Mouse (Mus musculus): ENCODE data around the gene Esyt1. TPM values are rescaled to one million over a fixed set of nuclear protein-coding genes. Genes with fewer than 3 reads are reported as not detected.

Esyt1 gene
- polyA plus RNA-seq, 1 experiment from 2014 or later: 17.8 TPM

- Histone ChIP-seq H3K4me2 (ENCODE audit: low read length) (peak overlapping the region; percentile 71), H3K4me3 (ENCODE audit: control insufficient read depth in 1 of 2, insufficient read depth in 1 of 2, low read depth in 1 of 2, low read length in 2 of 2) (peak overlapping the region; percentile 65 to 79; a peak in 3 of 4 replicates), H3K9ac (ENCODE audit: low read length) (peak overlapping the region; percentile 79), H3K27me3 (ENCODE audit: control insufficient read depth, insufficient read depth, low read length) (no peaks in the 10 kb centered on the region), H3K36me3 (ENCODE audit: control insufficient read depth, insufficient read depth, low read length) (peaks cover 40% of the 10 kb centered on the region), H3K9me3 (ENCODE audit: control insufficient read depth, low read length) (no peaks in the 10 kb centered on the region), H3K27ac (replicated peaks in 1 of 2; ENCODE audit: control insufficient read depth in 1 of 2, insufficient read depth in 1 of 2, low read depth in 2 of 2, low read length in 2 of 2) (peak overlapping the region in 1 of 2 experiments; percentile 91; a peak in 3 of 4 replicates), H3K4me1 (ENCODE audit: control insufficient read depth in 2 of 2, insufficient read depth in 2 of 2, low read length in 2 of 2) (peaks cover 2 to 14% of the 10 kb centered on the region in 2 experiments)
- ATAC-seq (ENCODE audit: insufficient number of reproducible peaks, insufficient read depth, low FRiP score, low read depth): no peak
- 9% methylated on average over 4 of the region's 4 CpGs for WGBS
Observed at GRCm38 (mm10) chr10:128546361-128546760, 20.7 kb upstream of the Esyt1 start.

- peaks cover 2 to 14% of the 10 kb centered on the region in 2 experiments for H3K4me1 ChIP-seq (ENCODE audit: control insufficient read depth in 2 of 2, insufficient read depth in 2 of 2, low read length in 2 of 2)
- H3K4me2 ChIP-seq (ENCODE audit: low read length): no peak overlapping the region
- ATAC-seq (ENCODE audit: insufficient number of reproducible peaks, insufficient read depth, low FRiP score, low read depth): no peak
- H3K4me3 ChIP-seq (ENCODE audit: control insufficient read depth in 1 of 2, insufficient read depth in 1 of 2, low read depth in 1 of 2, low read length in 2 of 2): no peak overlapping the region
- peaks cover 40% of the 10 kb centered on the region for H3K36me3 ChIP-seq (ENCODE audit: control insufficient read depth, insufficient read depth, low read length)
- 0 out of 4 replicates have a peak overlapping the region, but pooled peaks of 1 of the 2 experiments have one; percentile 91 for H3K27ac ChIP-seq (replicated peaks in 1 of 2; ENCODE audit: control insufficient read depth in 1 of 2, insufficient read depth in 1 of 2, low read depth in 2 of 2, low read length in 2 of 2)
- H3K9me3 ChIP-seq (ENCODE audit: control insufficient read depth, low read length): no peaks in the 10 kb centered on the region
- H3K9ac ChIP-seq (ENCODE audit: low read length): peak overlapping the region; percentile 79; the same call in 1 of the 2 replicates
- H3K27me3 ChIP-seq (ENCODE audit: control insufficient read depth, insufficient read depth, low read length): no peaks in the 10 kb centered on the region
- 84% methylated on average over 3 of the region's 3 CpGs for WGBS
Observed at GRCm38 (mm10) chr10:128545570-128545898, 19.9 kb upstream of the Esyt1 start.

DNA sequence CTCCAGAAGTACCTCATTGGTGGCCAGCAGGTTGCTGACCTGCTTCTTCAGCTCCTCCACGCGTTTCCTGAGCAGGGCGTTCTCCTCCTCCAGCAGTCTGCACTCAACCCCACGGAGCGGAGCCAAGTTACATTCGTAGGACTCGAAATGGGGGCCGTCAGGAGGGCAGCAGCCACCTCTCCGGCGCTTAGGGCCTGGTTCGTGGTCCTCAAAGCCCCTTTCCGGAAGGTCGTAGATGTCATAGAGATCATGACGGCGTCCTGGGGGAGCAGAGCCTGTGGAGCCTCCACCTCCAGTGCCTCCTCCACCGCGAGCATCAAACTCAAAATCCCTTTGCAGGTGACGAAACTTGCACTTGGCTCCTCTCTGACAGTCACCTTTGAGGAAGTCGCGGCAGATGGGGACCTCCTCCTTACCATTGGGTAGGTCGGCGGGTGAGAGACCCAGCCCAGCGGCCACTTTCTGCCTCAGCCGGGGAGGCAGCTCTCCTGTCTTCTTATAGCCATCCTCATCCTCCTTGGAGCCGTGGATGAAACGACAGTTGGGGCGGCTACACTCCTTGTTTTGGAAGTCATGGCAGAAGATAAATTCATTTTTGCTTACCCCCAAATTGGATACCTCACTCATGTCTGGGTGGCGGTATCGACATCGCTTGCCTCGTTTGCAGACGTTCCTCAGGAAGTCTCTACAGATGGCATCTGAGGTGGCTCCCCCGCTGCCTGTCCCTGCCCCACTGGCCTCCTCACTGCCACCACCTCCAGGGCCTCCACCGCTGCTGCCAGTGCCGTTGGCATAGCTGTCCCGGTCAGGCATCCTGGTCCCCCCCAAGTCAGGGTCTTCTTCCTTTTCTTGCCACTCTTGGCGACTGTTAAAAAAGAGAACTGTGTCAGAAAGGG is 19.3 kb upstream of the Esyt1 start:
- Histone ChIP-seq H3K27me3 (ENCODE audit: control insufficient read depth, insufficient read depth, low read length) (no peaks in the 10 kb centered on the region), H3K36me3 (ENCODE audit: control insufficient read depth, insufficient read depth, low read length) (peaks cover 40% of the 10 kb centered on the region), H3K9ac (ENCODE audit: low read length) (0 out of 2 replicates have a peak overlapping the region, but pooled peaks have one; percentile 12), H3K27ac (replicated peaks in 1 of 2; ENCODE audit: control insufficient read depth in 1 of 2, insufficient read depth in 1 of 2, low read depth in 2 of 2, low read length in 2 of 2) (no peak overlapping the region), H3K4me1 (ENCODE audit: control insufficient read depth in 2 of 2, insufficient read depth in 2 of 2, low read length in 2 of 2) (peaks cover 2 to 14% of the 10 kb centered on the region in 2 experiments), H3K4me2 (ENCODE audit: low read length) (no peak overlapping the region), H3K9me3 (ENCODE audit: control insufficient read depth, low read length) (no peaks in the 10 kb centered on the region), H3K4me3 (ENCODE audit: control insufficient read depth in 1 of 2, insufficient read depth in 1 of 2, low read depth in 1 of 2, low read length in 2 of 2) (no peak overlapping the region)
- WGBS: 92% methylated on average over 37 of the region's 37 CpGs
- no peak for ATAC-seq (ENCODE audit: insufficient number of reproducible peaks, insufficient read depth, low FRiP score, low read depth)

GRCm38 (mm10) chr10:128544151-128544657 is 18.5 kb upstream of the Esyt1 start:
- H3K36me3 ChIP-seq (ENCODE audit: control insufficient read depth, insufficient read depth, low read length): peaks cover 40% of the 10 kb centered on the region
- no peak overlapping the region for H3K9ac ChIP-seq (ENCODE audit: low read length)
- 92% methylated on average over 15 of the region's 15 CpGs for WGBS
- no peaks in the 10 kb centered on the region for H3K9me3 ChIP-seq (ENCODE audit: control insufficient read depth, low read length)
- ATAC-seq (ENCODE audit: insufficient number of reproducible peaks, insufficient read depth, low FRiP score, low read depth): no peak
- no peak overlapping the region for H3K4me3 ChIP-seq (ENCODE audit: control insufficient read depth in 1 of 2, insufficient read depth in 1 of 2, low read depth in 1 of 2, low read length in 2 of 2)
- H3K27ac ChIP-seq (replicated peaks in 1 of 2; ENCODE audit: control insufficient read depth in 1 of 2, insufficient read depth in 1 of 2, low read depth in 2 of 2, low read length in 2 of 2): no peak overlapping the region
- peaks cover 0 to 14% of the 10 kb centered on the region in 2 experiments; a peak in 3 of 4 replicates for H3K4me1 ChIP-seq (ENCODE audit: control insufficient read depth in 2 of 2, insufficient read depth in 2 of 2, low read length in 2 of 2)
- no peaks in the 10 kb centered on the region for H3K27me3 ChIP-seq (ENCODE audit: control insufficient read depth, insufficient read depth, low read length)
- H3K4me2 ChIP-seq (ENCODE audit: low read length): no peak overlapping the region

DNA sequence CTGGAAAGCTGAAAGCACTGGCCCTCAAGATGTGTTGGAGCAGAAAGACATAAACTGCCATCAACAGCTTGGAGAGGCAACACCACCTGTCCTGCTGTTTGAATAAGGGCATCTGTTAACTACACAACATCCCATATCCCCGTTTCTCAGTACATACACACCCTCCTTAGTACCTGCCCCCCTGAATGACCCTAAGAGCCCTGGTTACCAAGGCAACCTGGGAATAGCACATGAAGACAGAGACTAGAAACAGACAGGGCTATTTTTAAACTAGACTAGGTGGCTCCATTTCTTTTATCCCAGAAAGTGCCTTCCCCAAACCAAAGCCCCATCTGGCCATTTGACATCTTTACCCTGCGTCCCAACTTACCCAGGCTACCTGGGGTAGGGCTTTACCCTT is 17.4 kb upstream of the Esyt1 start:
- no peaks in the 10 kb centered on the region for H3K9me3 ChIP-seq (ENCODE audit: control insufficient read depth, low read length)
- peaks cover 40% of the 10 kb centered on the region for H3K36me3 ChIP-seq (ENCODE audit: control insufficient read depth, insufficient read depth, low read length)
- H3K9ac ChIP-seq (ENCODE audit: low read length): no peak overlapping the region
- H3K4me3 ChIP-seq (ENCODE audit: control insufficient read depth in 1 of 2, insufficient read depth in 1 of 2, low read depth in 1 of 2, low read length in 2 of 2): no peak overlapping the region
- H3K27ac ChIP-seq (replicated peaks in 1 of 2; ENCODE audit: control insufficient read depth in 1 of 2, insufficient read depth in 1 of 2, low read depth in 2 of 2, low read length in 2 of 2): no peak overlapping the region
- no peak for ATAC-seq (ENCODE audit: insufficient number of reproducible peaks, insufficient read depth, low FRiP score, low read depth)
- peaks cover 0 to 14% of the 10 kb centered on the region in 2 experiments; a peak in 3 of 4 replicates for H3K4me1 ChIP-seq (ENCODE audit: control insufficient read depth in 2 of 2, insufficient read depth in 2 of 2, low read length in 2 of 2)
- no peak overlapping the region for H3K4me2 ChIP-seq (ENCODE audit: low read length)
- WGBS: 50% methylated on average over 2 of the region's 2 CpGs
- H3K27me3 ChIP-seq (ENCODE audit: control insufficient read depth, insufficient read depth, low read length): no peaks in the 10 kb centered on the region

GRCm38 (mm10) chr10:128538340-128538870 is 12.7 kb upstream of the Esyt1 start:
- Histone ChIP-seq H3K27ac (replicated peaks in 1 of 2; ENCODE audit: control insufficient read depth in 1 of 2, insufficient read depth in 1 of 2, low read depth in 2 of 2, low read length in 2 of 2) (no peak overlapping the region), H3K4me3 (ENCODE audit: control insufficient read depth in 1 of 2, insufficient read depth in 1 of 2, low read depth in 1 of 2, low read length in 2 of 2) (no peak overlapping the region), H3K36me3 (ENCODE audit: control insufficient read depth, insufficient read depth, low read length) (peaks cover 14% of the 10 kb centered on the region), H3K9me3 (ENCODE audit: control insufficient read depth, low read length) (no peaks in the 10 kb centered on the region), H3K4me2 (ENCODE audit: low read length) (no peak overlapping the region), H3K4me1 (ENCODE audit: control insufficient read depth in 2 of 2, insufficient read depth in 2 of 2, low read length in 2 of 2) (peaks cover 0 to 9% of the 10 kb centered on the region in 2 experiments; a peak in 1 of 4 replicates), H3K9ac (ENCODE audit: low read length) (no peak overlapping the region), H3K27me3 (ENCODE audit: control insufficient read depth, insufficient read depth, low read length) (no peaks in the 10 kb centered on the region)
- 83% methylated on average over 1 of the region's 1 CpGs for WGBS
- no peak for ATAC-seq (ENCODE audit: insufficient number of reproducible peaks, insufficient read depth, low FRiP score, low read depth)

GRCm38 (mm10) chr10:128536266-128536940 is 10.7 kb upstream of the Esyt1 start:
- H3K9me3 ChIP-seq (ENCODE audit: control insufficient read depth, low read length): no peaks in the 10 kb centered on the region
- H3K4me3 ChIP-seq (ENCODE audit: control insufficient read depth in 1 of 2, insufficient read depth in 1 of 2, low read depth in 1 of 2, low read length in 2 of 2): peak overlapping the region in 1 of 2 experiments; percentile 8; a peak in 2 of 4 replicates
- ATAC-seq (ENCODE audit: insufficient number of reproducible peaks, insufficient read depth, low FRiP score, low read depth): peak; percentile 83
- H3K27ac ChIP-seq (replicated peaks in 1 of 2; ENCODE audit: control insufficient read depth in 1 of 2, insufficient read depth in 1 of 2, low read depth in 2 of 2, low read length in 2 of 2): peak overlapping the region in 1 of 2 experiments; percentile 15; a peak in 1 of 4 replicates
- H3K9ac ChIP-seq (ENCODE audit: low read length): peak overlapping the region; percentile 54
- H3K36me3 ChIP-seq (ENCODE audit: control insufficient read depth, insufficient read depth, low read length): no peaks in the 10 kb centered on the region
- H3K4me1 ChIP-seq (ENCODE audit: control insufficient read depth in 2 of 2, insufficient read depth in 2 of 2, low read length in 2 of 2): peaks cover 0 to 4% of the 10 kb centered on the region in 2 experiments; a peak in 1 of 4 replicates
- WGBS: 13% methylated on average over 18 of the region's 18 CpGs
- peak overlapping the region; percentile 54 for H3K4me2 ChIP-seq (ENCODE audit: low read length)
- H3K27me3 ChIP-seq (ENCODE audit: control insufficient read depth, insufficient read depth, low read length): no peaks in the 10 kb centered on the region
